8 mouse cellular contexts compared by ENCODE assay signal in genomic region chr12:24252071-24252874, GRCm38 (mm10).
DNase-seq lines count a peak whose midpoint lies in the region; ATAC-seq and TF ChIP-seq lines count a peak whose summit lies in the region.
"Not testable (repeated sequence)": the region's sequence is repeated elsewhere in the genome, so short reads cannot be mapped to it uniquely, and the experiment has no call there.

No protein-coding gene starts in this region.

- not testable (repeated sequence) for TF ChIP-seq POLR2A in ES-Bruce4 (IDR thresholded peaks at IDR 0.05; ENCODE audit: insufficient read depth, low read length)

- not testable (repeated sequence) for TF ChIP-seq EP300 in ES-Bruce4 (IDR thresholded peaks at IDR 0.05; ENCODE audit: insufficient read depth, low read depth, low read length)

- not testable (repeated sequence) for TF ChIP-seq CTCF in ES-Bruce4 (IDR thresholded peaks at IDR 0.05; ENCODE audit: low read depth, low read length); left cerebral cortex, adult 2 months (IDR thresholded peaks at IDR 0.05); lung, embryonic 14.5 days (IDR thresholded peaks at IDR 0.05; ENCODE audit: low read depth)

- intact Hi-C loops in left cerebral cortex, adult 2 months (cut with DNase I) = not testable (repeated sequence)

- H3K36me3 ChIP-seq in ES-Bruce4 (ENCODE audit: control insufficient read depth, insufficient read depth, low read length, poor library complexity, severe bottlenecking); embryonic facial prominence, embryonic 11.5 days (replicated peaks; ENCODE audit: control insufficient read depth, insufficient read depth, low read depth, low read length); hindbrain, embryonic 14.5 days (replicated peaks; ENCODE audit: control insufficient read depth, insufficient read depth); lung, embryonic 14.5 days (ENCODE audit: insufficient read depth); neural tube, embryonic 15.5 days: not testable (repeated sequence)

- DNase-seq in embryonic facial prominence, embryonic 11.5 days (ENCODE audit: low spot score) = peak; percentile 35
- DNase-seq in gastrocnemius, postnatal 25 days = peak; percentile 6
- not testable (repeated sequence) for DNase-seq in hindbrain, embryonic 14.5 days (ENCODE audit: low spot score)
- peak; percentile 13 for DNase-seq in left cerebral cortex, adult 2 months (ENCODE audit: extremely low spot score in 1 of 2, low spot score in 2 of 2)
- DNase-seq in lung, embryonic 14.5 days = peak; percentile 48
- peak; percentile 42 for DNase-seq in testis, postnatal 10 days (ENCODE audit: low spot score)

- H3K9ac ChIP-seq in ES-Bruce4 (ENCODE audit: low read depth, poor library complexity, severe bottlenecking) = peak overlapping the region; percentile 84
- H3K9ac ChIP-seq in embryonic facial prominence, embryonic 11.5 days (replicated peaks; ENCODE audit: low read length) = peak overlapping the region; percentile 74
- peak overlapping the region; percentile 71 for H3K9ac ChIP-seq in hindbrain, embryonic 14.5 days
- H3K9ac ChIP-seq in lung, embryonic 14.5 days = peak overlapping the region; percentile 73
- H3K9ac ChIP-seq in neural tube, embryonic 15.5 days (replicated peaks) = peak overlapping the region; percentile 55

- H3K4me2 ChIP-seq in embryonic facial prominence, embryonic 11.5 days (ENCODE audit: low read depth, low read length) = peak overlapping the region; percentile 30
- peak overlapping the region; percentile 50 for H3K4me2 ChIP-seq in hindbrain, embryonic 14.5 days (replicated peaks)
- peak overlapping the region; percentile 51 for H3K4me2 ChIP-seq in lung, embryonic 14.5 days
- peak overlapping the region; percentile 59 for H3K4me2 ChIP-seq in neural tube, embryonic 15.5 days

- not testable (repeated sequence) for H3K27ac ChIP-seq in ES-Bruce4 (ENCODE audit: insufficient read depth, low read length); embryonic facial prominence, embryonic 11.5 days (replicated peaks; ENCODE audit: low read depth, low read length); left cerebral cortex, adult 2 months
- 0 out of 2 replicates have a peak overlapping the region, but pooled peaks have one; percentile 51 for H3K27ac ChIP-seq in hindbrain, embryonic 14.5 days
- peak overlapping the region; percentile 60; the same call in 1 of the 2 replicates for H3K27ac ChIP-seq in lung, embryonic 14.5 days (ENCODE audit: low read depth)
- H3K27ac ChIP-seq in neural tube, embryonic 15.5 days (replicated peaks) = peak overlapping the region; percentile 51; the same call in 1 of the 2 replicates

- H3K4me1 ChIP-seq in ES-Bruce4 (ENCODE audit: control insufficient read depth, insufficient read depth, low read length); embryonic facial prominence, embryonic 11.5 days (ENCODE audit: control insufficient read depth, insufficient read depth, low read length); hindbrain, embryonic 14.5 days (replicated peaks; ENCODE audit: control insufficient read depth, insufficient read depth, low read length); lung, embryonic 14.5 days (ENCODE audit: insufficient read depth); neural tube, embryonic 15.5 days: not testable (repeated sequence)

- under 1% methylated on average over 47 of the region's 77 CpGs for WGBS in embryonic facial prominence, embryonic 11.5 days
- 1% methylated on average over 46 of the region's 77 CpGs for WGBS in hindbrain, embryonic 14.5 days
- WGBS in lung, embryonic 14.5 days = under 1% methylated on average over 59 of the region's 77 CpGs
- WGBS in neural tube, embryonic 15.5 days = 1% methylated on average over 47 of the region's 77 CpGs

- not testable (repeated sequence) for H3K9me3 ChIP-seq in ES-Bruce4 (replicated peaks; ENCODE audit: control insufficient read depth, insufficient read depth, low read length, poor library complexity, severe bottlenecking); embryonic facial prominence, embryonic 11.5 days (replicated peaks; ENCODE audit: control insufficient read depth, low read length); hindbrain, embryonic 14.5 days (ENCODE audit: control insufficient read depth, low read length); lung, embryonic 14.5 days (ENCODE audit: low read depth, low read length); neural tube, embryonic 15.5 days (replicated peaks)

- peak overlapping the region; percentile 95 for H3K4me3 ChIP-seq in ES-Bruce4 (ENCODE audit: low read depth, low read length)
- H3K4me3 ChIP-seq in embryonic facial prominence, embryonic 11.5 days (ENCODE audit: low read depth, low read length) = peak overlapping the region; percentile 61
- peak overlapping the region; percentile 47 for H3K4me3 ChIP-seq in hindbrain, embryonic 14.5 days (replicated peaks; ENCODE audit: low read length)
- H3K4me3 ChIP-seq in left cerebral cortex, adult 2 months = peak overlapping the region; percentile 53
- H3K4me3 ChIP-seq in lung, embryonic 14.5 days (ENCODE audit: low read depth, low read length) = peak overlapping the region; percentile 52
- H3K4me3 ChIP-seq in neural tube, embryonic 15.5 days (replicated peaks) = peak overlapping the region; percentile 52

- not testable (repeated sequence) for ATAC-seq in embryonic facial prominence, embryonic 11.5 days (replicated peaks; ENCODE audit: insufficient number of reproducible peaks, low FRiP score, low TSS enrichment, low read depth); hindbrain, embryonic 14.5 days (ENCODE audit: low FRiP score); lung, embryonic 14.5 days (ENCODE audit: insufficient read depth); neural tube, embryonic 15.5 days (ENCODE audit: low FRiP score)

- H3K27me3 ChIP-seq in ES-Bruce4 (ENCODE audit: control insufficient read depth, insufficient read depth, low read length, poor library complexity, severe bottlenecking); embryonic facial prominence, embryonic 11.5 days (ENCODE audit: control insufficient read depth, insufficient read depth, low read length); hindbrain, embryonic 14.5 days (ENCODE audit: control insufficient read depth, insufficient read depth, low read length); lung, embryonic 14.5 days (ENCODE audit: insufficient read depth, low read length); neural tube, embryonic 15.5 days (replicated peaks): not testable (repeated sequence)
